13 mouse cellular contexts compared by ENCODE assay signal in the genomic region with DNA sequence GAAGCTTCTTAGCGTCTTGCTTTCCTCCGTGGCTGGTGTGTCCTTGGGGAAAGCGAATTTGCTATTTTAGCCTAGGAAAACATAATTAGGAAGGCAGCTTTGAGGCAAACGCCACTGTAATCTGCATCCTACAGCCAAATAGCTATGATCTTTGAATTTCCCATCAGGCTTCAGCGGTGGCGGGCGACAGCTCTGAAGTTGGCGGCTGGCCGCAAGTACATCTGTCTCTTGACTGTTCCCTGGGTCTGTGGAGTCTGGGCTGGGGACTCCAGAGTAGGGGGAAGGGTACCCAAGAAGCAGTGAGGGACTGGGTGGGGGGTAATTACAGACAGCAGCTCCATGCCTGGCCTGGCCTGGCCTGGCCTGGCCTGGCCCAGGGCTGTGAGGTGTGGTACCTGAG. TPM values are rescaled to one million over a fixed set of nuclear protein-coding genes. Genes with fewer than 3 reads are reported as not detected.
DNase-seq lines count a peak whose midpoint lies in the region; ATAC-seq and TF ChIP-seq lines count a peak whose summit lies in the region.
"Had no signal": no experiment of that assay in that cellular context is flagged by ENCODE, and none has a peak within 500 bp of the region (broad histone marks: within the 10 kb centered on the region; RNA-seq: fewer than 3 reads in every experiment).

No protein-coding gene starts in this region.

- H3K4me3 ChIP-seq in heart, embryonic 12.5 days: no peak overlapping the region
- H3K4me3 ChIP-seq in heart, adult 2 months: no peak overlapping the region
- H3K4me3 ChIP-seq in midbrain, embryonic 13.5 days (replicated peaks): no peak overlapping the region
- no peak overlapping the region for H3K4me3 ChIP-seq in midbrain, embryonic 10.5 days
- H3K4me3 ChIP-seq in hindbrain, embryonic 16.5 days (ENCODE audit: low read length): no peak overlapping the region
- H3K4me3 ChIP-seq: lung, embryonic 15.5 days; midbrain, embryonic 12.5 days had no signal

- TF ChIP-seq CTCF in heart, adult 2 months (IDR thresholded peaks at IDR 0.05): no peak

- 71% methylated on average over 9 of the region's 9 CpGs for WGBS in heart, embryonic 12.5 days
- WGBS in heart, adult 2 months: 66% methylated on average over 9 of the region's 9 CpGs
- 69% methylated on average over 9 of the region's 9 CpGs for WGBS in midbrain, embryonic 13.5 days
- WGBS in midbrain, embryonic 10.5 days: 88% methylated on average over 9 of the region's 9 CpGs
- WGBS in hindbrain, embryonic 16.5 days: 48% methylated on average over 9 of the region's 9 CpGs

- ATAC-seq in heart, embryonic 12.5 days (ENCODE audit: insufficient number of reproducible peaks, low FRiP score): no peak
- no peak for ATAC-seq in midbrain, embryonic 13.5 days
- no peak; the same call in 1 of the 2 replicates for ATAC-seq in hindbrain, embryonic 16.5 days
- no peak for ATAC-seq in monocyte, adult 5-6 weeks (replicated peaks; ENCODE audit: insufficient number of reproducible peaks, low FRiP score, low TSS enrichment, poor library complexity, severe bottlenecking)
- ATAC-seq: intestine, embryonic 16.5 days had no signal

- no peak overlapping the region for H3K9ac ChIP-seq in heart, embryonic 12.5 days
- no peak overlapping the region for H3K9ac ChIP-seq in heart, adult 2 months (ENCODE audit: low read depth, low read length)
- no peak overlapping the region for H3K9ac ChIP-seq in midbrain, embryonic 13.5 days (replicated peaks)
- no peak overlapping the region for H3K9ac ChIP-seq in hindbrain, embryonic 16.5 days (ENCODE audit: low read depth, low read length)
- H3K9ac ChIP-seq: lung, embryonic 15.5 days; midbrain, embryonic 12.5 days had no signal

- TF ChIP-seq EP300 in heart, adult 2 months (IDR thresholded peaks at IDR 0.05; ENCODE audit: insufficient read depth, low read depth, low read length): no peak

- DNase-seq in heart, adult 2 months: no peak
- DNase-seq in midbrain, embryonic 10.5 days (ENCODE audit: low spot score): no peak
- peak; percentile 61 to 63 for DNase-seq in right cerebral cortex, adult 2 months (ENCODE audit: low spot score in 2 of 2)
- DNase-seq in yolk sac, embryonic 10.5 days (ENCODE audit: low spot score): no peak
- DNase-seq: cerebellum, adult 2 months; gastrocnemius, postnatal 25 days had no signal

- no peaks in the 10 kb centered on the region for H3K27me3 ChIP-seq in heart, embryonic 12.5 days (replicated peaks)
- no peaks in the 10 kb centered on the region for H3K27me3 ChIP-seq in heart, adult 2 months (ENCODE audit: control insufficient read depth, insufficient read depth, low read length)
- no peaks in the 10 kb centered on the region for H3K27me3 ChIP-seq in midbrain, embryonic 13.5 days
- H3K27me3 ChIP-seq in midbrain, embryonic 10.5 days (ENCODE audit: low read depth, poor library complexity, severe bottlenecking): peaks cover 10% of the 10 kb centered on the region; the same call in 1 of the 2 replicates
- H3K27me3 ChIP-seq in hindbrain, embryonic 16.5 days (replicated peaks; ENCODE audit: control insufficient read depth, insufficient read depth, low read length): no peaks in the 10 kb centered on the region
- H3K27me3 ChIP-seq: lung, embryonic 15.5 days had no signal

- H3K4me1 ChIP-seq in heart, embryonic 12.5 days (replicated peaks): peaks cover 47% of the 10 kb centered on the region
- no peaks in the 10 kb centered on the region for H3K4me1 ChIP-seq in heart, adult 2 months (ENCODE audit: control insufficient read depth, insufficient read depth, low read length)
- H3K4me1 ChIP-seq in midbrain, embryonic 13.5 days (replicated peaks): peaks cover 44% of the 10 kb centered on the region
- H3K4me1 ChIP-seq in midbrain, embryonic 10.5 days: peaks cover 44% of the 10 kb centered on the region
- H3K4me1 ChIP-seq in hindbrain, embryonic 16.5 days (ENCODE audit: control insufficient read depth, insufficient read depth, low read depth, low read length): peaks cover 14% of the 10 kb centered on the region

- intact Hi-C loops in heart, adult 2 months (cut with DNase I): no loop called here

- no peak for TF ChIP-seq POLR2A in heart, adult 2 months (IDR thresholded peaks at IDR 0.05; ENCODE audit: insufficient read depth, low read depth, low read length)

- no peaks in the 10 kb centered on the region for H3K9me3 ChIP-seq in heart, embryonic 12.5 days (replicated peaks)
- H3K9me3 ChIP-seq in midbrain, embryonic 13.5 days: no peaks in the 10 kb centered on the region
- H3K9me3 ChIP-seq in midbrain, embryonic 10.5 days (replicated peaks): no peaks in the 10 kb centered on the region
- H3K9me3 ChIP-seq in hindbrain, embryonic 16.5 days (ENCODE audit: control insufficient read depth, low read length): no peaks in the 10 kb centered on the region
- H3K9me3 ChIP-seq: lung, embryonic 15.5 days; midbrain, embryonic 12.5 days had no signal

- no peaks in the 10 kb centered on the region for H3K79me2 ChIP-seq in heart, adult 2 months (replicated peaks; ENCODE audit: control insufficient read depth, insufficient read depth, low read length)

- no peak overlapping the region for H3K4me2 ChIP-seq in heart, embryonic 12.5 days
- no peak overlapping the region for H3K4me2 ChIP-seq in midbrain, embryonic 13.5 days (replicated peaks)
- H3K4me2 ChIP-seq in hindbrain, embryonic 16.5 days (ENCODE audit: low read length): no peak overlapping the region
- H3K4me2 ChIP-seq: lung, embryonic 15.5 days; midbrain, embryonic 12.5 days had no signal

- H3K36me3 ChIP-seq in heart, embryonic 12.5 days: no peaks in the 10 kb centered on the region
- H3K36me3 ChIP-seq in heart, adult 2 months (ENCODE audit: control insufficient read depth, insufficient read depth, low read length): no peaks in the 10 kb centered on the region
- peaks cover 72% of the 10 kb centered on the region for H3K36me3 ChIP-seq in midbrain, embryonic 13.5 days
- peaks cover 82% of the 10 kb centered on the region for H3K36me3 ChIP-seq in midbrain, embryonic 10.5 days
- H3K36me3 ChIP-seq in hindbrain, embryonic 16.5 days (ENCODE audit: control insufficient read depth, insufficient read depth, low read length): peaks cover 22% of the 10 kb centered on the region
- H3K36me3 ChIP-seq: lung, embryonic 15.5 days had no signal

- H3K27ac ChIP-seq in heart, embryonic 12.5 days (ENCODE audit: poor library complexity, severe bottlenecking): 0 out of 2 replicates have a peak overlapping the region, but pooled peaks have one; percentile 7
- no peak overlapping the region for H3K27ac ChIP-seq in heart, adult 2 months
- H3K27ac ChIP-seq in midbrain, embryonic 13.5 days: peak overlapping the region; percentile 60; the same call in 1 of the 2 replicates
- no peak overlapping the region for H3K27ac ChIP-seq in midbrain, embryonic 10.5 days (replicated peaks)
- H3K27ac ChIP-seq in hindbrain, embryonic 16.5 days (ENCODE audit: low read depth, low read length): peak overlapping the region; percentile 72
- H3K27ac ChIP-seq: lung, embryonic 15.5 days; midbrain, embryonic 12.5 days had no signal

RNA-seq across cellular contexts. Expression of a gene that starts 17.3 kb away (rescaled TPM):
- 0.75 and 0.85 TPM in 2 replicates for polyA plus RNA-seq in heart, embryonic 12.5 days (2016; fragmentation: Nextera tagmentation; extraction: Ambion mirVana)
- under 1 TPM; 0.10 to 0.11 TPM for total RNA-seq in heart, adult 2 months (2021)
- polyA plus RNA-seq in heart, adult 2 months (2012; rRNA removed): 0.82 and 1.0 TPM in 2 replicates
- polyA plus RNA-seq in midbrain, embryonic 13.5 days (2015; fragmentation: Nextera tagmentation; extraction: Ambion mirVana): 16.8 and 21.8 TPM in 2 replicates
- polyA plus RNA-seq in midbrain, embryonic 10.5 days (2016; fragmentation: Nextera tagmentation; extraction: Ambion mirVana): 5.5 and 9.5 TPM in 2 replicates
- polyA plus RNA-seq in hindbrain, embryonic 16.5 days (2015; fragmentation: Nextera tagmentation; extraction: Ambion mirVana): 19.4 and 27.5 TPM in 2 replicates
- not detected in 3 replicates for total RNA-seq in monocyte, adult 5-6 weeks (2017)

Comparison
In these comparisons a context has a peak if more than half of its experiments do, and no peak if none do; other contexts are left out.
1. H3K27ac ChIP-seq: peak in heart, embryonic 12.5 days (single experiment), midbrain, embryonic 13.5 days (single experiment) and hindbrain, embryonic 16.5 days (single experiment); none in heart, adult 2 months (single experiment) and midbrain, embryonic 10.5 days (single experiment).
2. DNase-seq: peak in right cerebral cortex, adult 2 months (2 of 2); none in heart, adult 2 months (0 of 2), midbrain, embryonic 10.5 days (single experiment) and yolk sac, embryonic 10.5 days (single experiment).